Mouse (Mus musculus) stomach, postnatal 0 days (tissue): ENCODE measurements around the gene Cyp39a1.

Source experiments
- CTCF ChIP-seq: IDR thresholded peaks from 2 replicates; pipeline ENCODE4 v1.5.1; 2016; ENCODE audit warnings: antibody characterized with exemption, low read depth, mild to moderate bottlenecking, moderate library complexity
- EP300 ChIP-seq: optimal IDR thresholded peaks from 2 replicates; pipeline ENCODE3; 2016; ENCODE audit warnings: antibody characterized with exemption

GRCm38 (mm10) chr17:43629496-43630426 lies 37.5 kb upstream of the Cyp39a1 start, which contains the start of gene Tdrd6:
- TF ChIP-seq CTCF = no peak
- no peak for TF ChIP-seq EP300
